In the genomic region with DNA sequence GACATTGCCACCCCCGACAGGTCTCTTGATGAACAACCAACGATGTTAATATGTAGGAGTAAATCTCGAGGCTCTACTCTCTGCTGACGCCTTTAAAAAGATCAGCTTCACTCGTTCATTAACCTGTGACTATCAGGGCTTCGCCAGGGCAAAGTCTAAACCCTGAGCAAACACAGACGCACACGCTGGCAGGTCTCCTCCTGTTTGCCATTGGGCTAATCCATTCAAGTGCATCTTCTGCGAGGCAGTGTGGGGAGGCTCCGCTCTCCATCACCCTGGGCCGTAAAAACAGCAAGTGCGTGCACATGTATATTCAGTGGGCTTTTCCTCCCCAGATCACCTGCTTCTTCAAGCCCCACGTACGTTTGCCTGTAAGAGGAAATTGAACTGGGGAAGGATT, we compare ENCODE assay signal across 13 mouse cellular contexts.
DNase-seq lines count a peak whose midpoint lies in the region; ATAC-seq and TF ChIP-seq lines count a peak whose summit lies in the region.
"Had no signal": no experiment of that assay in that cellular context is flagged by ENCODE, and none has a peak within 500 bp of the region (broad histone marks: within the 10 kb centered on the region; RNA-seq: fewer than 3 reads in every experiment).

No protein-coding gene starts in this region.

- no peak overlapping the region for H3K4me2 ChIP-seq in liver, embryonic 16.5 days (ENCODE audit: low read depth, low read length)
- H3K4me2 ChIP-seq: embryonic facial prominence, embryonic 12.5 days; heart, embryonic 11.5 days; lung, embryonic 14.5 days; neural tube, embryonic 13.5 days had no signal

- no peak overlapping the region for H3K9ac ChIP-seq in liver, embryonic 16.5 days (ENCODE audit: low read depth, low read length)
- H3K9ac ChIP-seq: embryonic facial prominence, embryonic 12.5 days; lung, embryonic 14.5 days; neural tube, embryonic 13.5 days had no signal

- H3K36me3 ChIP-seq in kidney, adult 2 months (ENCODE audit: control insufficient read depth, insufficient read depth, low read length), result no peaks in the 10 kb centered on the region
- no peaks in the 10 kb centered on the region for H3K36me3 ChIP-seq in liver, embryonic 16.5 days (ENCODE audit: control insufficient read depth, insufficient read depth)
- H3K36me3 ChIP-seq: embryonic facial prominence, embryonic 12.5 days had no signal

- no peak for TF ChIP-seq CTCF in brain, embryonic 14.5 days (IDR thresholded peaks at IDR 0.05; ENCODE audit: borderline replicate concordance, extremely low read depth, insufficient read depth, insufficient read length)
- TF ChIP-seq CTCF in kidney, adult 2 months (conservative IDR thresholded peaks at IDR 0.05; ENCODE audit: insufficient read depth, insufficient read length, low read depth, low read length), result no peak
- TF ChIP-seq CTCF in gastrocnemius, adult 2 months (IDR thresholded peaks at IDR 0.05), result no peak

- WGBS in kidney, adult 2 months, result 41% methylated on average over 14 of the region's 14 CpGs
- 58% methylated on average over 14 of the region's 14 CpGs for WGBS in liver, embryonic 16.5 days (ENCODE audit: insufficient replicate concordance)

- no peaks in the 10 kb centered on the region for H3K27me3 ChIP-seq in kidney, adult 2 months (replicated peaks; ENCODE audit: control insufficient read depth, insufficient read depth, low read length)
- no peaks in the 10 kb centered on the region for H3K27me3 ChIP-seq in liver, embryonic 16.5 days (ENCODE audit: control insufficient read depth, insufficient read depth, low read depth, low read length)

- DNase-seq in brain, embryonic 14.5 days (ENCODE audit: low read depth), result peak; percentile 40
- peak; percentile 60 for DNase-seq in kidney, adult 2 months
- peak; percentile 33 to 46 for DNase-seq in kidney, postnatal 36 days
- DNase-seq in MN1 (ENCODE audit: low spot score), result no peak
- no peak for DNase-seq in retina, embryonic 14.5 days (ENCODE audit: low spot score)
- no peak for DNase-seq in gastrocnemius, adult 2 months
- DNase-seq: cerebellum, adult 2 months; lung, embryonic 14.5 days; right cerebral cortex, postnatal 4 days had no signal

- H3K9me3 ChIP-seq in liver, embryonic 16.5 days (replicated peaks; ENCODE audit: control insufficient read depth, low read length), result no peaks in the 10 kb centered on the region
- H3K9me3 ChIP-seq: neural tube, embryonic 13.5 days had no signal

- H3K4me1 ChIP-seq in kidney, adult 2 months (ENCODE audit: control insufficient read depth, insufficient read depth, low read length), result no peaks in the 10 kb centered on the region
- H3K4me1 ChIP-seq in liver, embryonic 16.5 days (ENCODE audit: control insufficient read depth, low read depth, low read length), result no peaks in the 10 kb centered on the region
- H3K4me1 ChIP-seq: embryonic facial prominence, embryonic 12.5 days had no signal

- ATAC-seq in liver, embryonic 16.5 days (ENCODE audit: low read depth), result peak; percentile 76

- H3K4me3 ChIP-seq in kidney, adult 2 months (ENCODE audit: insufficient read depth, low read depth, low read length), result no peak overlapping the region
- H3K4me3 ChIP-seq in liver, embryonic 16.5 days (ENCODE audit: low read depth, low read length), result no peak overlapping the region
- no peak overlapping the region for H3K4me3 ChIP-seq in gastrocnemius, adult 2 months
- H3K4me3 ChIP-seq: embryonic facial prominence, embryonic 12.5 days; neural tube, embryonic 13.5 days had no signal

- TF ChIP-seq POLR2A in brain, embryonic 14.5 days (IDR thresholded peaks at IDR 0.05; ENCODE audit: borderline replicate concordance, extremely low read depth, insufficient read depth, insufficient read length, poor library complexity, severe bottlenecking), result no peak
- TF ChIP-seq POLR2A in kidney, adult 2 months (IDR thresholded peaks at IDR 0.05; ENCODE audit: low read depth, low read length), result no peak

- intact Hi-C loops in gastrocnemius, adult 2 months (cut with DNase I), result no loop called here

- H3K27ac ChIP-seq in kidney, adult 2 months (ENCODE audit: insufficient read depth, low read depth, low read length), result no peak overlapping the region
- H3K27ac ChIP-seq in liver, embryonic 16.5 days (ENCODE audit: low read length), result no peak overlapping the region
- no peak overlapping the region for H3K27ac ChIP-seq in gastrocnemius, adult 2 months
- H3K27ac ChIP-seq: embryonic facial prominence, embryonic 12.5 days; neural tube, embryonic 13.5 days had no signal

Comparison
In these comparisons a context has a peak if more than half of its experiments do, and no peak if none do; other contexts are left out.
1. DNase-seq: peak in brain, embryonic 14.5 days (single experiment), kidney, adult 2 months (single experiment) and kidney, postnatal 36 days (2 of 2); none in MN1 (single experiment), retina, embryonic 14.5 days (single experiment) and gastrocnemius, adult 2 months (single experiment).